Mouse (Mus musculus) kidney, embryonic 16.5 days (tissue): ENCODE results near the gene Ikbkg. TPM values are rescaled to one million over a fixed set of nuclear protein-coding genes. Genes with fewer than 3 reads are reported as not detected.

Source experiments
- ATAC-seq: fragments of 200-750 bp; cut with Nextera tagmentation; 2 replicates; pipeline ENCODE4 v1.8.0; 2017; ENCODE audit warnings: moderate TSS enrichment; ENCODE audit not compliant: low FRiP score, low TSS enrichment
- H3K27ac ChIP-seq: fragments of 300-500 bp; sonication (generic); 2 replicates; pipeline ENCODE4 v1.5.1; 2014; ENCODE audit warnings: low read length
- H3K27me3 ChIP-seq: fragments of 300-500 bp; sonication (generic); 2 replicates; pipeline ENCODE4 v1.6.1; 2014; ENCODE audit warnings: low read length, control low read depth, mixed read lengths; ENCODE audit not compliant: insufficient read depth
- H3K36me3 ChIP-seq: fragments of 300-500 bp; sonication (generic); 2 replicates; pipeline ENCODE4 v1.6.1; 2014; ENCODE audit warnings: low read length, control low read depth, mixed read lengths; ENCODE audit not compliant: insufficient read depth
- H3K4me1 ChIP-seq: fragments of 300-500 bp; sonication (generic); 2 replicates; pipeline ENCODE4 v1.6.1; 2014; ENCODE audit warnings: low read length, control low read depth, mixed read lengths; ENCODE audit not compliant: insufficient read depth
- H3K4me2 ChIP-seq: fragments of 300-500 bp; sonication (generic); replicated peaks from 2 replicates; pipeline ENCODE4 v1.6.1; 2014; ENCODE audit warnings: low read depth, low read length
- H3K4me3 ChIP-seq: fragments of 300-500 bp; sonication (generic); 2 replicates; pipeline ENCODE4 v1.5.1; 2014; ENCODE audit warnings: mild to moderate bottlenecking, low read length
- H3K9ac ChIP-seq: fragments of 300-500 bp; sonication (generic); replicated peaks from 2 replicates; pipeline ENCODE4 v1.6.1; 2014; ENCODE audit warnings: low read length
- H3K9me3 ChIP-seq: fragments of 300-500 bp; sonication (generic); 2 replicates; pipeline ENCODE4 v1.6.1; 2016; ENCODE audit warnings: low read length, control low read depth
- WGBS: fragments of 180-500 bp; shearing (Covaris S2); extraction: QIAGEN DNeasy Blood & Tissue Kit; methylation state at CpG from one replicate; pipeline ENCODE4 v1.1.7; 2014; 5-methylcytosine and 5-hydroxymethylcytosine counted together
- polyA plus RNA-seq: library from polyadenylated mRNA; unstranded; fragments of >200 nt; fragmentation: Nextera tagmentation; extraction: Ambion mirVana; gene quantifications from 2 replicates; pipeline ENCODE4 v1.2.1, GENCODE M21; 2015

Gene Ikbkg
- polyA plus RNA-seq, 1 experiment from 2014 or later, result 22.7 TPM

GRCm38 (mm10) chrX:74384451-74384850 is 8.6 kb upstream of the Ikbkg start:
- WGBS, result 87% methylated on average over 2 of the region's 2 CpGs
- Histone ChIP-seq H3K9me3 (no peaks in the 10 kb centered on the region), H3K4me1 (no peaks in the 10 kb centered on the region), H3K9ac (no peak overlapping the region), H3K36me3 (0 out of 2 replicates have a peak, but pooled peaks cover 6% of the 10 kb centered on the region), H3K27me3 (no peaks in the 10 kb centered on the region), H3K4me3 (no peak overlapping the region), H3K27ac (no peak overlapping the region), H3K4me2 (no peak overlapping the region)
- ATAC-seq, result no peak

- Histone ChIP-seq H3K9ac (no peak overlapping the region), H3K4me2 (no peak overlapping the region), H3K4me3 (no peak overlapping the region), H3K36me3 (0 out of 2 replicates have a peak, but pooled peaks cover 6% of the 10 kb centered on the region), H3K9me3 (no peaks in the 10 kb centered on the region), H3K27ac (no peak overlapping the region), H3K27me3 (no peaks in the 10 kb centered on the region), H3K4me1 (0 out of 2 replicates have a peak, but pooled peaks cover 6% of the 10 kb centered on the region)
- no peak for ATAC-seq
Observed at GRCm38 (mm10) chrX:74388153-74388552, 4.9 kb upstream of the Ikbkg start.

- WGBS, result 89% methylated on average over 3 of the region's 3 CpGs
- Histone ChIP-seq H3K4me3 (no peak overlapping the region), H3K36me3 (no peaks in the 10 kb centered on the region), H3K4me1 (no peaks in the 10 kb centered on the region), H3K27me3 (no peaks in the 10 kb centered on the region), H3K9me3 (no peaks in the 10 kb centered on the region), H3K9ac (no peak overlapping the region), H3K4me2 (no peak overlapping the region), H3K27ac (no peak overlapping the region)
- no peak for ATAC-seq
Observed at GRCm38 (mm10) chrX:74400136-74400535, 7.0 kb downstream of the Ikbkg start.

- H3K9me3 ChIP-seq, result no peaks in the 10 kb centered on the region
- H3K36me3 ChIP-seq, result no peaks in the 10 kb centered on the region
- H3K4me2 ChIP-seq, result no peak overlapping the region
- no peaks in the 10 kb centered on the region for H3K4me1 ChIP-seq
- no peak for ATAC-seq
- no peaks in the 10 kb centered on the region for H3K27me3 ChIP-seq
- no peak overlapping the region for H3K4me3 ChIP-seq
- WGBS, result 54% methylated on average over 2 of the region's 2 CpGs
- H3K9ac ChIP-seq, result no peak overlapping the region
- H3K27ac ChIP-seq, result no peak overlapping the region
Observed at GRCm38 (mm10) chrX:74408340-74408739, 15.2 kb downstream of the Ikbkg start.

- Histone ChIP-seq H3K4me1 (no peaks in the 10 kb centered on the region), H3K36me3 (no peaks in the 10 kb centered on the region), H3K27ac (no peak overlapping the region), H3K4me2 (no peak overlapping the region), H3K9ac (no peak overlapping the region), H3K4me3 (no peak overlapping the region), H3K27me3 (no peaks in the 10 kb centered on the region), H3K9me3 (no peaks in the 10 kb centered on the region)
- ATAC-seq, result peak; percentile 77
Observed at GRCm38 (mm10) chrX:74413377-74413776, 20.3 kb downstream of the Ikbkg start.

GRCm38 (mm10) chrX:74424443-74424842 is 31.4 kb downstream of the Ikbkg start:
- no peak overlapping the region for H3K27ac ChIP-seq
- H3K4me1 ChIP-seq, result no peaks in the 10 kb centered on the region
- no peak for ATAC-seq
- no peak overlapping the region for H3K4me3 ChIP-seq
- no peaks in the 10 kb centered on the region for H3K36me3 ChIP-seq
- no peak overlapping the region for H3K9ac ChIP-seq
- no peaks in the 10 kb centered on the region for H3K27me3 ChIP-seq
- no peak overlapping the region for H3K4me2 ChIP-seq
- no peaks in the 10 kb centered on the region for H3K9me3 ChIP-seq

- Histone ChIP-seq H3K27ac (no peak overlapping the region), H3K36me3 (no peaks in the 10 kb centered on the region), H3K4me1 (0 out of 2 replicates have a peak, but pooled peaks cover under 1% of the 10 kb centered on the region), H3K9ac (no peak overlapping the region), H3K9me3 (no peaks in the 10 kb centered on the region), H3K4me3 (no peak overlapping the region), H3K4me2 (no peak overlapping the region), H3K27me3 (no peaks in the 10 kb centered on the region)
- whole genome bisulfite sequencing, result 82% methylated on average over 4 of the region's 4 CpGs
- no peak for ATAC-seq
Observed at GRCm38 (mm10) chrX:74425195-74425594, 32.1 kb downstream of the Ikbkg start.

GRCm38 (mm10) chrX:74426256-74426655 is 33.2 kb downstream of the Ikbkg start:
- Histone ChIP-seq H3K27ac (no peak overlapping the region), H3K36me3 (no peaks in the 10 kb centered on the region), H3K4me3 (no peak overlapping the region), H3K4me1 (0 out of 2 replicates have a peak, but pooled peaks cover 2% of the 10 kb centered on the region), H3K9ac (no peak overlapping the region), H3K9me3 (no peaks in the 10 kb centered on the region), H3K4me2 (no peak overlapping the region), H3K27me3 (no peaks in the 10 kb centered on the region)
- ATAC-seq, result no peak
- WGBS, result 74% methylated on average over 1 of the region's 1 CpGs

- Histone ChIP-seq H3K9me3 (no peaks in the 10 kb centered on the region), H3K9ac (no peak overlapping the region), H3K27ac (no peak overlapping the region), H3K27me3 (no peaks in the 10 kb centered on the region), H3K4me1 (0 out of 2 replicates have a peak, but pooled peaks cover 2% of the 10 kb centered on the region), H3K36me3 (no peaks in the 10 kb centered on the region), H3K4me2 (no peak overlapping the region), H3K4me3 (no peak overlapping the region)
- 72% methylated on average over 3 of the region's 3 CpGs for WGBS
- ATAC-seq, result no peak
Observed at GRCm38 (mm10) chrX:74427116-74427515, 34.0 kb downstream of the Ikbkg start.

GRCm38 (mm10) chrX:74428146-74428825 is 35.2 kb downstream of the Ikbkg start:
- Histone ChIP-seq H3K4me1 (0 out of 2 replicates have a peak, but pooled peaks cover 2% of the 10 kb centered on the region), H3K27me3 (no peaks in the 10 kb centered on the region), H3K9me3 (no peaks in the 10 kb centered on the region), H3K9ac (peak overlapping the region; percentile 69), H3K4me2 (peak overlapping the region; percentile 58), H3K27ac (peak overlapping the region; percentile 93), H3K4me3 (peak overlapping the region; percentile 66), H3K36me3 (no peaks in the 10 kb centered on the region)
- 21% methylated on average over 34 of the region's 35 CpGs for WGBS
- ATAC-seq, result 0 out of 2 replicates have a peak, but pooled peaks have one; percentile 14
